Mouse (Mus musculus) testis, postnatal 10 days (tissue): ENCODE data around the gene Ankrd13b.
"Not testable (repeated sequence)": the region's sequence is repeated elsewhere in the genome, so short reads cannot be mapped to it uniquely, and the experiment has no call there.

Experiments
- DNase-seq: peaks from one replicate; pipeline ENCODE4 v3.0.0; 2021; ENCODE audit warnings: low spot score

Gene Ankrd13b

DNA sequence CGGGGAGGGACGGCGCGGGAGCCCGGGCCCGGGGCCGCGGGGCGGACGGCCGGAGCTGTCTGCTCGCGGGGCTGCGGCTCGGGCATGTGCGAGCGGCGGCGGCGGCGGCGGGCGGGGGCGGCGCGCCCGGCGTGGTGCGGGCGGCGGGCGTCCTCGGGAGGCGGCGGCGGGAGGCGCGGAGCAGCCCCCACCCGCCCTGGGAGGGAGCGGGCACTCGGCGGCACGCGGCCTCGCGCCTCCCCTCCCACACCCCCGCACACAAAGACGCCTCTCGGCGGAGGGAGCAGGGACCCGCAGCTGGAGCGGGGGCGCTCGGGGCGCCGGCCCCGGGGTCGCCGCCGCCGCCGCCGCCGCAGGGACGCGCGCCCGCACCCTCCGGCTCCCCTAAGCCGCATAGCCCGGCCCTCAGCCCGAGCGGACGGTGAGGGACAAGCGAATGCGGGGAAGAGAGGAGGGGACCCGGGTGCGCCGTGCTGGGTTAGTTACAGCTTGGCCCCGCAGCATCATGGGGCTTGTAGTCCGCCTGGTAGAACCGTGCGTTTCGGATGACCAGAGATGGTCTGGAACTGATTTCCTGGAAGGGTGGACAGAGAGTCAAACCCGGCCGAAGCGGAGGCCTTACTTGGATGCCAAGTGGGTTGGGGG is at the start of gene Ankrd13b:
Ankrd13b (minus strand) TSS at position 88 of the 645 bp plus-strand sequence.
- DNase-seq = peak; percentile 82

DNA sequence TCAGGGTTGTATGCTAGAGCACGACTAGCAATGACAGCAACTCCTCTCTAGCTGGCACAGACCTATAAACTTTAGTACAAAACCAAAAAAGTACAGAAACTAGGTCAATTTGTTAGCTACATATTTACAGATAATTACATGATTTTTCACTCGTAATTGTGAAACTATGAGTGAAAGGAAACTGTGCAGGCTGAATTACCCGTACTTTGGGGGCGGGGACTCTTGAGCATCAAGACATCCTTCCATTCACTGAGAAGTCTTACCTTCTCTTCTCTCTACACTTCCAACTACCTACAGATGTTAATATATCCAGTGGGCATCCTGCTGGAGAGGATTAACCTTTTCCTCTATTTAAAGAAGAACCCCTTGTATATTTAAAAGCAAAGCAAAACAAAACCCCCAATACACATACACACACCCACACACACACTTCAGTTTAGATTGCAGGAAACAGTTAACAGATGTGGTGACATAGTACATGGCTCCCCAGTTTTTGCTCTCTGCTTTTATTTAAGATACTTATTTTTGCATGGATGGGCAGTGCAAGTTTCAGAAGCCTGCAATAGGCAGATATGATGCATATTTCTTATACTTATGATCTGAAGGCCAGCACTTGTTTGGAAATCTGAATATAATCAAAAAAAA is 42.8 kb upstream of the Ankrd13b start:
- DNase-seq = no peak

- DNase-seq = no peak
Observed at GRCm38 (mm10) chr11:77530862-77531261, 41.4 kb upstream of the Ankrd13b start.

DNA sequence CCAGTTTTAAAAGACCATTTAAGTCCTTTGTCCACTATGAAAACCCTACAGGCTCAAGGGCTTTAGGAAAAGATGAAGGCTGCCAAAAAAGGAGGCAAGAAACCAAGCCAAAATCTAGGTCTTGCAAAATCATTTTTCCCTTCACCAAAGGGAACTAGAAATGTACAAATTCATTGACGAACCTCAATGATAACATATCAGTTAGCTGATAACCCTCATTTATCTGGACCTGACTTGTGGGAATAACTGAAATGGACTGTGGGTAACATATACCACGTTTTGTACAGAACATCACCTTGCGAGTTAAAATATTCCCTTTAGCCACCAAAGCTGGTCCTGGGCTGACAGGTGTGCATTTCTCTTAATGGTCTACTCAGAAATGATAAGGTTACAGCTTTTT is 40.2 kb upstream of the Ankrd13b start:
- DNase-seq = no peak

- not testable (repeated sequence) for DNase-seq
Observed at GRCm38 (mm10) chr11:77528420-77528819, 38.9 kb upstream of the Ankrd13b start.

DNA sequence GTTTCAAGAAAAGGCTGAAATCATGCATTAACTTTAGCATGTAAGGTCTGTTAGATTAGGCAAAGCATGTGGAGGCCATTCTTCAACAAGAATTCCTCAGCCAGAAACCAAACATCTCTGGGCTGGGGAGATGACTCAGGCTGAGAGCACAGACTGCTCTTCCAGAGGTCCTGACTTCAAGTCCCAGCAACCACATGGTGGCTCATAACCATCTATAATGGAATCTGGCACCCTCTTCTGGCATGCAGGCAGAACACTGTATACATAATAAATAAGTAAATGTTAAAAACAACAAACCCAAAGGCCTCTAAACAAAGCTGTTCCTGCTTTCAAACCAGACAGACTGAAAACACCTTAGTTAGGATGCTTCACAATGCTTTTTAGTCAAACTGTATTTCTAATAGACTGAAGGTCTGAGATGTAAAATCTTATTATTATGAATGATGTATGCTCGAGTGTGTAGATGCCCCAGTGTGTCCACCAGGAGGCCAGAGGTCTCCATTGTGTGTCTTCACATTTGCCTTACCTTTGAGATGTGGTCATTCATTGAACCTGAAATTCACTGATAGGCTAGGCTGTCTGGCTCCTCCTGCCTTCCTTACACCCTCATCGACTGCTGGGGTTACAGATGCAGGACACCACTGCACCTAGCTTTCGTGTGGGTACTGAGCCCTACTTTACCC is 36.5 kb upstream of the Ankrd13b start:
- DNase-seq = no peak

DNA sequence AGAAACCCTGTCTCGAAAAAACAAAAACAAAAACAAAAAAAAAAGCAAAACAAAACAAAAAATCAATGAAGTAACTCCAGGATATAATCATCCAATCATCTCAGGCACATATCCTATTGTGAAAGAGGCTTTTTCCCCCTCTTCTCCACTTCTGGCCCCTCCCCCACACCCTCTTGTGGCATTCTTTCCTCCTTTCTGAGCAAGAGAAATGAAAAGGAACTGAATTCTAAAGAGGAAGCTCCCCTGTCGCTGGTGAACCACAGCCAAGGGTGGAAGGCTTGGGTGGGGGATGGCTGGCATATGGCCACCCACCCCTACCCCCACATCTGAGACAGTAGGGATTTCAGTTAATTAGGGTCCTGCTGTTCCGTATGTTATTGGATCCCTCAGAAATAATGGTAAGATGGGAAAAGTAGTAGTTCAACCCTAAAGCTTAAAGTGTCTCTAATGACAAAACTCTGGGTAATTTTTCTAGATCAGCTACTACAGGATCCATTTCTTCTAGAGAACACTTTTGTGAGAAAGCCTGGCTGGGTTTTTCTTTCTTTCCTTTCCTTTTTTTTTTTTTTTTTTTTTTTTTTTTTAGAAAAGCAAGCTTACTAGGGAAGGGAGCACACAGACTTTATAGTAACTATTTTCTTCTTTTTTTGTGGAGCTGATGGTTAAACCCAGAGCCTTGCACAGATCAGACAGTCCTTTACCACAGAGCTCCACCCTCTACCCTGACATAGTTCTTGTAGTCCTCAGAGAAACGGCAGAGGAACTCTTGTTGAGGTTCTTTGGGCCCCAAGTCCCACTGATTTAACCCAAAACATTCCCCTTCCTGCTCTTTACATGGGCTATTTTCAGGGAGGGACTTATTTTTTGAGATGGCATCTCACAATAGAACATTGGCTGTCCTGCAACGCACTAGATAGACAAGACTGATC is 31.4 kb upstream of the Ankrd13b start:
- DNase-seq = no peak

DNA sequence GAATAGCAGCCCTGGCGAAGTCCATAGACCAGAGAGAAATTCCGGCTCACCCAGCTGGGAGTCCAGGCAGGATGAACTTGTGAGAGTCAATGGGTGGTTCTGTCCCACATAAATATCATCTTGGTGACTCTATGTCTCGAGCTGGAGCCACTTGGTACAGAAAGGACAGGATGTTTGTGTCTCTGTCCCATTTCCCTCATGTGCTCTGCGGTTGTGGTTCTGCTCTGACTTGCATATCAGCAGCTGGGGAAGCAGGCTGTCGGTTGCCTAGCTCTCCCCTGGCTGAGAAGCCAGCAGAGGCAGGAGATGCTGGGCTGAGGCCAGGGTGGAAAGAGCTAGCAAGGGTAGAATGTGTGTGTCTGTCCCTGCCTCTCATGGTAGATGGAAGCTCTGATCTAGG is 29.6 kb upstream of the Ankrd13b start, which contains the start of gene Gm10392:
Gm10392 (minus strand) TSS at position 156 of the 400 bp plus-strand sequence.
- DNase-seq = no peak

- DNase-seq = no peak
Observed at GRCm38 (mm10) chr11:77518051-77518798, 28.7 kb upstream of the Ankrd13b start.

DNA sequence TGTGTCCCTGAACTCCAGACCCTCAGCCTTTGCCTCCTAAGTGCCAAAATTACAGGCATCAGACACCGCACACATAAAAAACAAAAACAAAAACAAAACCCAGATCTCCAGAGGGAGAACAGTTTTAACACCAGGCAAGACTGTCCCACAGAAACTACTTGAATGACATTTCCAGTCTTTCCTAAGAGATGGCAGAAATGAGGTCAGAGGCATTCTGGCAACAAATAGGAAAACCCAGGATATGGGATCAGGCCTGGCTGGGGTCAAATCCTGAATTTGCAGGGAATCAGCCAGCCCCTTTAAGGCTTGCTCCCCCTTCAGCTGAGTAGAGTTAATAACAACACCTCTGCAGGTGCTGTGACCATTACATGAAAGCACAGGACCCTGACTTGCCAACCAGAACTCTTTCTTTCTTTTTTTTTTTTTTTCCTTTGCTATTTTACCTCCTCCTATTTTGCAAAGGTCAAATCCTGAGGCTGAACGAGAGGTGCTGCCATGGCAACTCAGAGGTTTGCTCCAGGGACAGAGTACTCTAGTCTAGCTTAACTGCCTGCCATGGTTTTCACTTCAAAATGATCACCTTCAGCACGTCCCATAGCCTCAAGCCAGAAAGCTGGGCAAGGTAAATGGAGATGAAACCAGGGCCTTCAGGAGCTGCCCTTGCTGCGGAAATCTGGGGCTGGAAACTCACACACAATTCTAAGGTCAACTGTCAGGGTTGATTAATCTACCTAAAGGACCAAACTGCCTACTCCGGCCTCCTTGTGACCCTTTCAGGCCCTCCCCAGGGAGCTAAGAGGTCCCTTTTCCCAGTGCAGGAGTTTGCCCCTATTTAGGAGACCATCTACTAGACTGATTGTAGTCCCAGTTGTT is 27.3 kb upstream of the Ankrd13b start:
- DNase-seq = no peak

- no peak for DNase-seq
Observed at GRCm38 (mm10) chr11:77515637-77516552, 26.4 kb upstream of the Ankrd13b start, which contains the start of gene Trp53i13. Gene Trp53i13, minus strand, starts transcription at chr11:77515980.

GRCm38 (mm10) chr11:77514832-77515636 is 25.6 kb upstream of the Ankrd13b start, which contains the start of gene Abhd15:
Gene Abhd15, plus strand, starts transcription at chr11:77515121.
- peak; percentile 76 for DNase-seq

DNA sequence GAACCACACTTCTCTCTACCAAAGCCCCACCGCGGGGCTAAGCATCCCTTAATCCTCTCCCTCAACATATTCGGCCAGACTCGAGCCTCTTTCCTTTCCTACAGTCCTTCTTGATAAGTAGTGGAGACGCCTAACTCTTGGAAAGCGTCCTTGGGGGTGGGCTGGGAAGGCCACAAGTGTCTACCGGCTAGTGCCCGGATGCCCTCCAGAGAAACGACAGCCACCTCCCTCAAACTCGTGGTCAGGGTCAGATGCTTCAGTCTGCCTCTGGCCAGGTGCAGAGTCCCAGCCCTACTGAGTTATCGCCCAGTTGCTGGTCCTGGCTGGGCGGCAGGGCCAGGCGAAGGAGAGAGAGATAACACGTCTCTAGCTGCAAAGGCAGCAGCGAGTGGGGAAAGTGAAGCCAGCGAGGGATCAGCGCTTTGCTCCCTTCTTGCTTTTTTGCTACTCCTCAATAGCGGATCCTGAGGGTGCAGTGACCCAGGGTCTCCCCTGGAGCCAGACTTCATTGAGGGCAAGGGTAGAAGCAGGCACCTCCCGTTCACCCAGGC is 24.9 kb upstream of the Ankrd13b start:
- no peak for DNase-seq

DNA sequence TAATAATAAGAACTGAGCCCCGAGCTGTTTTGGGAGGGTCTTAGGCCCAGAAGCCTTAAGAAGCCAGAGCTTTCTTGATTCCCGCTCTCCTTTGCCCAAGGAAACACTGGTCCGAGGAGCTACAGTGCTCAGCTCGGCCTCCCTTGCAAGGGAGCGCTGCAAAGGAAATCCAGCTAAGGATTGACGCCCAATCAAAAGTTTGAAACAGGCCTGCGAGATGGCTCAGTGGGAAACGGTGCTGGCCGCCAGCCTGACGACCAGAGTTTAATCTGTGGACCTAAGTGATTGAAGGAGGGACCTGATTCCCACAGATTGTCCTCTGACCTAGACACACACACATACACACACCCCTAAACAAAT is 24.3 kb upstream of the Ankrd13b start:
- DNase-seq = no peak

GRCm38 (mm10) chr11:77512891-77513810 is 23.7 kb upstream of the Ankrd13b start:
- peak; percentile 94 for DNase-seq

DNA sequence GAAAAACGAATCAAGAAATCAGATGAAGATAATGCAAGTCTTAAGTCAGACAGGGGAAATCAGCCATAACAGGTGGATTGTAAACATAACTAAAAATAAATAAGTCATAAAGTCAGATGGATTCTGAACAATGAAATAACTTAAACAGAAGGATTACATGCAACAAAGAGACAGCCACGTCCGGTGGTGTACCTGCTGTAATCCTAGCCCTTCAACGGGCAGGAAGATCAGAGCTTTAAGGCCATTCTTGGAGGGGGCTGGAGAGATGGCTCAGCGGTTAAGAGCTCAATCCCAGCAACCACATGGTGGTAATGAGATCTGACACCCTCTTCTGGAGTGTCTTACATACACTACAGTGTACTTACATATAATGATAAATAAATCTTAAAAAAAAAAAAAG is 21.9 kb upstream of the Ankrd13b start:
- no peak for DNase-seq
